Mouse (Mus musculus) gastrocnemius, adult 18-20 months (tissue): ENCODE measurements around the gene Prim1. TPM values are rescaled to one million over a fixed set of nuclear protein-coding genes. Genes with fewer than 3 reads are reported as not detected.
A peak's percentile ranks its signal among the peaks of the same experiment; 100 is the strongest.

Experiments used
- DNase-seq: peaks from one replicate; pipeline ENCODE4 v3.0.0; 2021; ENCODE audit warnings: low spot score
- long read RNA-seq, 2 experiments: library from polyadenylated mRNA; stranded (forward); transcript quantifications; one replicate each; pipeline ENCODE4 v2.0.0; 2021
- total RNA-seq, 2 experiments: library from RNA; stranded (reverse); gene quantifications; 2 replicates each; pipeline ENCODE4 v1.2.3; 2021

Gene Prim1
- 1 to 10 TPM in 1 of 2 experiments, under 1 TPM in 1; 0.64 to 1.0 TPM for total RNA-seq
- long read RNA-seq, experiment 1, result 0 reads
- long read RNA-seq, experiment 2, partial matches to known transcripts, result 0 of 1 reads
- long read RNA-seq, experiment 2, other reads (novel, unspliced or antisense), result 1 of 1 reads

DNA sequence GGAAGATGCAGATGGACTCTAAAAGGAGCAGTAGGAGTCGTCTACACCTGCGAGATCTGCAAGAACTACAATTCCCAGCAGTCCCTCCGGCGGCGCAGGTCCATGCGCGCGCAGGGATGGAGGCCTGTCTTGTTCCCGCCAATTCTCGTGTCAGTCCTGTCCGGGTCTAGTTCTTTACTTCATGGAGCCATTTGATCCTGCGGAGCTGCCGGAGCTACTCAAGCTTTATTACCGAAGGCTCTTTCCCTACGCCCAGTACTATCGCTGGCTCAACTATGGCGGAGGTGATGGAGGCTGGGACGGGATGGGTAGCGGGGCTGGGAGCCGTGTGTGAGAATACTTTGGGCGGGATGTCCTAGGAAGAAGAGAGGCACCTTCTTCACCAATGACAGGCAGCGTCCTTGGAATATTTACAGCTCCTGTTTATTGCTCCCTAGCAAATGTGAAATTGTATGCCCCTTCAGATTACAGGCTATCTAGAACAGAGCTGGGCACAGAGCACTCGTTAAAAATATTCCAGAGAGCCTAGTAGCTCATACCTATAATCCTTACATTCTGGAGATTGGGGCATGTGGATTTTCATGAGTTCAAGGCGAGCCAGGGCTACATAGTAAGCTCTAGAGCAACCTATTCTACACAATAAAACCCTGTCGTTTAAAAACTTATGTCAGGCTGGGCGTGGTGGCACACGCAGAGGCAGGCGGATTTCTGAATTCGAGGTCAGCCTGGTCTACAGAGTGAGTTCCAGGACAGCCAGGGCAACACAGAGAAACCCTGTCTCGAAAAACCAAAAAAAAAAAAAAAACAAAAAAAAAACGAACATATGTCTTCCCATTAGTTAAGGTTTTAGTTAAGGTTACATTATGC lies at the start of gene Prim1:
TSS of gene Prim1 (plus strand) at position 101 of the 867 bp plus-strand sequence.
- peak; percentile 69 for DNase-seq

DNA sequence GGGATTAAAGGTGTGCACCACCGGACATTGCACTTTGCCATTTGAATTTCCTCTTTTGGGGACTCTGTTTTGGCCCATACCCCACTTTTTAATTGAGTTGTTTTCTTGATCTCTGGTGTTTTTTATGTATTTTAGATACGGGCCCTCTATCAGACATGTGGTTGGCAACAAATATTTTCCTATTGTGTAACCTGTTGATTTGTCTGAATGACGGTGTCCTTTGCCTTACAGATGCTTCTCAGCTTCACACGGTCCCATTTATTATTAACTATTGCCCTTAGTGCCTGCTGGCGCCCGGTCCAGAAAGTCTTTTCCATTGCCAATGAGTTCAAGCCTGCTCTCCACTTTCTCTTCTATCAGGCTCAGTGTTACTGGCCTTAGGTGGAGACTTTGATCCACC lies 48.5 kb upstream of the Prim1 start:
- DNase-seq, result no peak

DNA sequence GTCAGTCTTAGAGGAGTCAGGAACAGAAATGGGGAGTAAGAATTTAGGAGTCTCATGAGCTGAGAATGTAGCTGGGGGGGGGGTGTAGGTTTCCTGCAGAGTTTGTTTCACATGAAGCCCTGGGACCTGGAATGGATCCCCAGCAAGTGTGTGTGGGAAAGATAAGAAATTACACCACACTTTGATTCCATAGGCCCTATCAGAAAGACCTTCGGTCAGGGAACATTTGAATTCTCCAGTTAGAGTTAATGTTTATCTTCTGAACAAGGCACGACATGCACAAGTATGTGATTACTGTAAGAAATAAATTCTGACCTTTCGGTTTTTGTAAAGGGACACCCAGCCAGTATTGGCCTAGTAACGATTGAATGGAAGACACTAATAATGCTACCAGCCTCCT lies 45.1 kb upstream of the Prim1 start:
- DNase-seq, result no peak

DNA sequence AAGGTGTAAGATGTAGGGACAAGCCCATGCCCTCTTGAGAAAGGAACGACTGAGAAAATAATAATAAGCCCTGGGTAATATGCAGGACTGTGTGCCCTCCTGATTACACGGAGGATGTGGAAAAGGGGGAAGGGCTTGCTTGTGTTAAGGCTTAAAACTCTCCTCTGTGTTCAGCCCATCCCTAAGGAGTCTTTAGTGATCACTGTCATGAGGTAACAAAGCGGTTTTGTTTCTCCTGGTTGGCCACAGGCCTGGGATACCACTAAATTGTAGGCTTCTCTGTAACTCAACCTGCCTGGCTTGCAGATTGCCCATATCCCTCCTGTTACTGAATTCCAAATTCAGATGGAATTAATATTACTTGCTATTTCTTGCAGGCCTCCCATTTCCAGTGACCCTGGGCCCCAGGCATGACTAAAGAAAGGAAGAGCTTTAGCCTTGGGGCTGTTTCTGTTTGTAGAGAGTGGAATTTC lies 44.6 kb upstream of the Prim1 start:
- no peak for DNase-seq

DNA sequence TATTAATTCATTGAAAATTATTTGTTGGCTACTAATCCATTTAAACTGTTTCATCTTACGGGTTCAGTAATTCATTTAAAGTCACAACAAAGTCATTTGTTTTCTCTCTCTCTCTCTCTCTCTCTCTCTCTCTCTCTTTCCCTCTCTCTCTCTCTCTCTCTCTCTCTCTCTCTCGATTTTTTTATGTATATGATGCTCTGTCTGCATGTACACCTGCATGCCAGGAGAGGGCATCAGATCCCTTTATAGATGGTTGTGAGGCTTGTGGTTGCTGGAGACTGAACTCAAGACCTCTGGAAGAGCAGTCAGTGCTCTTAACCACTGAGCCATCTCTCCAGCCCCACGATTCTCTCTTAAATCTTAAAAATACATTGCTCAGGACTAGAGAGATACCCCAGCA lies 43.8 kb upstream of the Prim1 start:
- DNase-seq, result no peak

DNA sequence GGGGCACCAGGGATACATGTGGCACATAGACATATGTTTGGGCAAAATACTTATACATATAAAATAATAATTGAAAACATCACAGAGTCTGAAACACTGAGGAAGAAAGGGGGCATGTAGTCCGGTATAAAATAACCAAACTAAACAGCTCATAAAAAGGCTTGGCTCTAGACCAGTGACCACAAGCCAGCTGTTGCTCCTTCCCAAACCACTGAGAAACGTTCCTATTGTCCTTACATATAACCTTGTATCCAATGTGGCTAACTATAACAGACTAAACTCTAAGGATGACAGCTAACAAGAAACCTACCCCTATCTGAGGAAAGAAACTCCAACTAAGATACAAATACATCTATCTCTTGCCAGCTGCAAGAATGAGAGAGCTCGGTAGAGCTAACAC lies 40.9 kb upstream of the Prim1 start:
- DNase-seq, result no peak

DNA sequence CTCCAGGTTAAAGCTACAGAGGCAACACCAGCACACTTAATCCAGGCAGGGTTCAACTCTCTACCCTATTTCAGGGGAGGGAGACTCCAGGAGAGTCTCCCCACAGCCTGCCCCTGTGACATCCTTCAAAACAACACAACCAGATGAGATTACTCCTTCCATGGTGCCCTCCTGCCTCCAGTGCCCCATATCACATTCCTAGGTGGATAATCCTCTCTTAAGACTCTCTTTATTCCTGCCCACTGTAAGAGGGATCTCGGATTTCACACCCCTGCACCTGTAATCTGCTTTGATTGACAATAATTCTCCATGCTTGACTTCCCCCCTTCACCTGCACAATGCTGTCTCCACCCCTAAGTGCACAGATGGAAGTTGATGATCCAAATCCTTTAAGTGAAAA lies 39.5 kb upstream of the Prim1 start:
- no peak for DNase-seq

DNA sequence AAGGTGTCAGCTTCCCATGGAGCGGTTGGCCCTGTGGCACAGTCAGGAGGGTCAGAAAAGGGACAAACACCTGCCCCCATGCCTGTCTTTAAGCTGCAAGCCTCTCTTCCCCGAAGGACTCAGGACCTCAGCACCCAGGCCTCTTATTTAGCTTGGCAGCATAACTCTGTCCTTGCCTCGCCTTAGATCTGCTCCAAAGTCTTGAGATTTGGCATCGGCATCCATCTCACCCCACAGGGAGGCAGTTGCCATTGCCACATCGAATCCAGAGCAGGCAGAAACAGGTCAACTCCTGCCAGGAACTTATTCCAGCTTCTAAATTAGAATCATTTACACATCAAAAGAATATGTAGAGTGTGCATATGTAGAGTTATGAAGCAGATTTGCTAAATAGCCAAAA lies 30.3 kb upstream of the Prim1 start:
- DNase-seq, result no peak

DNA sequence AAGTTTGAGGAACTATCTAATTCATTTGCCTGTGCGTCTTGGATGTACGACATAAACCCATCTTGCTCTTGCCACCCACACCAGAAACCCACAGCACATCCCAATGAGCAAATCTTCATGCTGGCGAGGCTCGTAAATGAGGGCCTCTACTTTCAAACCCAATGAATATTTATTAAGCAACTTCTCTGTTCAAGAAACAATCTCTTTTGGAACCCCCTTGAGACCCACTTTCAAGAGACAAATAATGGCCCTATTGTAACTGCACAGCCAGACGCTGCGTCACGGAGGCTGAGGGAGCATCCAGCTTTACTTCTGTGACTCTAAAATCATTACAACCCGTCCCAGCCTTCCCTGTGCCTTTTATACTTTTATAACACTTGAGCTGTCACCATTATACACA lies 29.4 kb upstream of the Prim1 start:
- no peak for DNase-seq

DNA sequence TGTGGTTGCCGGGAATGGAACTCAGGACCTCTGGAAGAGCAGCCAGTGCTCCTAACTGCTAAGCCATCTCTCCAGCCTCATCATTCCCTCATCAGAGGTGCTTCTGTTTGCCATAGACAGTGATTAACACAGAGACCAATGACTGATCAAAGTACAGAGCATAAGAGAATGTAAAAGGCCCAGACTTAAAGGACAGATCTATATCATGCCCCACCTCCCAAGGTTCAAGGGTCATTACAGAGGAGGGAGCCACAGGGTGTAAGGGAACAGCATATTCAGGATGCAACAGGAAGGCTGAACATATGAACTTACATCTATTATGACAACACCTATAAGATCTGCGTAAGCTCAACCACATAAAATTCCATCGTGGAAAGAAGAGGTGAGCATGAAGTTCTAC lies 18.3 kb upstream of the Prim1 start:
- DNase-seq, result no peak

DNA sequence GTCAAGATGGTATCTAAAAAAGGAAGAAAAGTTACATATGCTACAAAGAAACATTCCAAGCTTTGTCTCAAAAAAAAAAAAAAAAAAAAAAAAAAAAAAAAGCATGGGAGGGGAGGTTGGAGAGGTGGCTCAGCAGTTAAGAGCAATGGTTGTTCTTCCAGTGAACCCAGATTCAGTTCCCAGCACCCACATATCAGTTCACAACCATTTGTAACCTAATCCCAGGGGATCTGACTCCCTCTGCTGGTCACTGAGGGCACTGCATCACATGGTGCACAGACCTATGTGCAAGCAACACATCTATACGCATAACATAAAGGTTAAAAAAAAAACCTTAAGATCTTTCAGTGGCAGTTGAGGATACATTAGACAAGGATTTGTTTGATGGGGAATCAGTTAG lies 16.7 kb upstream of the Prim1 start:
- no peak for DNase-seq

DNA sequence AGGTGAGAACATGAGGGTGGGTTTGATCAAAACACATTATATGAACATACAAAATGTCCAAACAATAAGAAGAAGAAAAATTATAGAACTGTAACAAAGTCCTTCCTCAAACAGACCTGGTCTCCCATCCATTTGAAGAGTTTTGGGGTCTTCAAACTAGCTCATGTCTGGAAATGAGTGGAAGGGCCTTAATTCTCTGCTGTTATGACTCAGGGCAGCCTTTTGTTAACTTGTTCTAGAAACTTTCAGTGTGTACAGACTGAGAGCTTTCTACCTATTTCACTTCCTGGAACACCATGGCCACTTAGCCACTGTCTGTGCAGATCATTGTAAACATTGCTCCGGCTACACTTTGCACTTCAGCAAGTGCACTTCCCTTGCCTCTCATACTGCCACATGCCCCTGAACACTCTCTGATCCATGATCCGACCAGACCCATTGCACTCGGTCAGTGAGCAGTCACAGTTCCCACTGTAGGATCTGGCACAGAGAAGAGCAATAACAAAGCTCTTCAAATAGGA lies 11.6 kb upstream of the Prim1 start:
- DNase-seq, result no peak

DNA sequence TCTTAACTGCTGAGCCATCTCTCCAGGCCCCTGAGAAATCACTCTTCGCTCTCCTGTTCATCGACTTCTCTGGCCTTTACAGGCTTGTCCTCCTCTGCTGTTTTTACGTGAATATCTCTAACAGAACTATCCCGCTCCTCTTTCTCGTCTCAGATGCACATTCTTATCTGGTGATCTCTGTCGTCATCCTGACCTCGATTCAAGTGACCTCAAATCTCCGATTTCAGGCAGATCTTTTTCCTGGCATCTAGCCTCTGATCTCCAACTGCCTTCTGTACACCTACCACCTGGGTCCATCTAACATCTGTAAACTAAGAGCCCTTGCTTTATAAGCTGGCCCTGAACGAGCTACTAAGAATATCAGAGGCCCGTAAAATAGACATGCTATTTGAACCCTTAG lies 10.1 kb upstream of the Prim1 start:
- DNase-seq, result no peak

DNA sequence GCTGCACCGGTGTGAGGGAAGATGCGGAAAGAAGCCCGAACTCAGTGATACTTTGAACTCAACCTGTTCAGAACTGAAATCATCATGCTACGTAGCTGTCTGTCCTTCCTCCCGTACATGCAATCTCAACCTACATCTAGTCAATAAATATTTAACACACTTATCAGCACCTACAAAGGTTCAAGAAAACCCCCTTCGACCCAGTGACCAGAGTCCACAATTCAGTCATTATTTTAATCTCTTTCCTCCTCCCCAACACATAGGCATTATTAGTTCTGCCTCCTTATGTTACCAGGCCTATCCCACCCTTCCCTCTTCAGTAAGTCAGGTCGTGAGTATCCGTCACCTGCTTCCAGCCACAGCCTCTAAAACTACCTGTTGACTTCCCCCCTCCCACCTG lies 9.5 kb upstream of the Prim1 start:
- DNase-seq, result no peak

DNA sequence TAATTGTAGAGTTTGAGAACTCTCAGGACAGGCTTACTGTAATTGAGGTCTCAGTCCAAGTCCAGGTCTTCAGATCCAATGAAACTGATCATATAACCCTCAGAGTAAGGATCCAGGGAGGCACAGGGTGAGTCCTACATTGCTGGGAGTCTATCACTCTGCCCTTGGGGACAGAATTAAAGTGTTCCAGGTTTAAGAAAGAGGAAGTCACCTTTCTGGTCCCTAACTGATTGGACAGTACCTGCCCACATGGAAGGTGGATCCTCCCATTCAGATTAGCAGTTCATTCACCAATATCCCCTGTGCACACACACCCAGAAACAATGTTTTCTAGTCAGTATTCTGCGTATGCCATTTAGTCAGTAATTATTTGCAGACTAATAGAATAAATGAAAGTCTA lies 7.5 kb upstream of the Prim1 start, which contains the start of gene Hsd17b6:
TSS of gene Hsd17b6 (minus strand) at position 166 of the 400 bp plus-strand sequence.
- DNase-seq, result no peak

DNA sequence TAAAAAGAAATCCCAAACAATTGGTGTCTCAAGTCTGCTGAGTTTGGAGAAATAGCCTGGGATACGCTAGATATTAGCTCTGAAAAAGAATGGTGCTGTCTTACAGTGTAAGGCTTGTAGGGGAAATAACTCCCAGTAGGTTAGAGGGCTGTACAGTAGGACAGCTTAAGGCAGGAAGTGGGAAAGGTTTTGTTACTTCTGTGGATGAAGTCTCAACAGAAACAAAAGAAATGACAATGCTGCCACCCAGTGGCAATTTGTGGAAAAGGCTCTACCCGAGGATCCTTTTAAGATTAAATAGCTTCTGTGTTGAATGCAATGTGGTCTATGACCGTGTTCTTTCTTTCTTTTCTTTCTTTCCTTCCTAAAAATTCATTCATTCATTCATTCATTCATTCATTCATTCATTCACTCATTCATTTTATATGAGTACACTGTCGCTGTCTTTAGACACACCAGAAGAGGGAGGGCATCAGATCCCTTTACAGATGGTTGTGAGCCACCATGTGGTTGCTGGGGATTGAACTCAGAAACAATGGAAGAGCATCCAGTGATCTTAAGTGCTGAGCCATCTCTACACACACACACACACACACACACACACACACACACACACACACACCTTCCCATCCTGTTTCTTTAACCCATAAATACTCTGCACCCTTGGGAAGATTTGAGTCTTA lies 6.6 kb upstream of the Prim1 start:
- DNase-seq, result peak; percentile 82

DNA sequence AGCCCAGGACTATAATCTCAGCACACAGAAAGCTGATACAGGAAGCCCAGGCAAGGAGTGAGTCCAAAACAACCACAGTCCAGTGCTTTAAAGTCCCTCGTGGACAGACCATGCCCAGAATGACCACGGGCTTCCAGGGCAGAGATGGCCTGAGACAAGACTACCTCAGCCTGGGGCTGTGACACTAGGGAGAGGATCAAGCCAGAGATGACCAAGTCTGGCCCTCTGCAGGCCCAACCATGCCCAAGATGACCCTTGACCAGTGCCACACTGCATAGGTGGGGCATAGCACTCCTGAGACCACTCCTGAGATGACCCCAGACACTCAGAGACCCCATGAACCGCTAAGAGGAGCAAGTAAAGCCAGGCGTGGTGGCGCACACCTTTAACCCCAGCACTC lies 5.2 kb upstream of the Prim1 start:
- DNase-seq, result no peak

DNA sequence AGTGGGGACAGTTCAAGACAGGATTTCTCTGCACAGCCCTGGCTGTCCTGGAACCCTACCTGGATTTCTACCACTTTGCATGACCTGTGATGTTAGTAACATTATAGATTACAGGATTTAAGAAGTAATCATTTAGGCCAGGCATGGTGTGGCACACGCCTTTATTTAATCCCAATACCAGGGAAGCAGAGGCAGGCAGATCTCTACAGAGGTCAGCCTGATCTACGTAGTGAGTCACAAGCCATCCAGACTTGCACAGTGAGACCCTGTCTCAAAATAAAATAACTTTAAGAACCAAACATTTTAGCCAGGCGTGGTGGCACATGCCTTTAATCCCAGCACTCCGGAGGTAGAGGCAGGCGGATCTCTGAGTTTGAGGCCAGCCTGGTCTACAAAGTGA lies 7.2 kb downstream of the Prim1 start:
- no peak for DNase-seq

DNA sequence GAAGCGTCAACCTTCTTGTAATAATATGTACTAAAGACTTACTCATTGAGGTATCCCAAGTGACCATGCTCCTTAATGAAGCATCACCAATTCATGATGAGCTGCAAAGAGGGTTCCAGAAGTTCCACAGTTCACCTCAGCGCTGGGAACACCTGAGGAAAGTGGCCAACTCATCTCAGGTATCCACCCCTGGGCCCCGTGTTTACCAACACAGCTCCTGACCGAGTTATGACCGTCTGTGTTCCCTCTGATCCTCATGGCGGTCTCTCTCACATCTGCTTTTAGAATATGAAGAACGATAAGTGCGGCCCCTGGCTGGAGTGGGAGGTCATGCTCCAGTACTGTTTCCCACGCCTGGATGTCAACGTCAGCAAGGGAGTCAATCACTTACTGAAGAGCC lies 8.5 kb downstream of the Prim1 start:
- DNase-seq, result no peak

DNA sequence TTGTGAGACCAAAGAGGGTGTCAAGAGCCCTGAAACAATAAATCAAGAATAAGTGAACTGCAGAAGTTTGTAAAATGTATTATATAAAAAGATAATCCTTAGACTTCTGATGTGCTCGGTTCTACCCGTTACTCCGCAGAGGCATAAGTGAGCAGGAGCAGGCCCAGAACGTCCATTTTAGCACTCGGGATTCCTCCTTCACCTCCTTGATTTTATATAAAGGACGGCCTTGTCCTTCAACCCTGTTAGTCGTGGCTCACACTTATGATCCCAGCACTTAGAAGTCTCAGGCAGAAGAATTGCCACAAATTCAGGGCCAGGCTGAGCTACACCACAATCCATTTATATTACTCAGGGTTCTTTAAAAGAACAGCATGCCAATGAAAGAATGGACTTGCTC lies 15.0 kb downstream of the Prim1 start:
- no peak for DNase-seq

DNA sequence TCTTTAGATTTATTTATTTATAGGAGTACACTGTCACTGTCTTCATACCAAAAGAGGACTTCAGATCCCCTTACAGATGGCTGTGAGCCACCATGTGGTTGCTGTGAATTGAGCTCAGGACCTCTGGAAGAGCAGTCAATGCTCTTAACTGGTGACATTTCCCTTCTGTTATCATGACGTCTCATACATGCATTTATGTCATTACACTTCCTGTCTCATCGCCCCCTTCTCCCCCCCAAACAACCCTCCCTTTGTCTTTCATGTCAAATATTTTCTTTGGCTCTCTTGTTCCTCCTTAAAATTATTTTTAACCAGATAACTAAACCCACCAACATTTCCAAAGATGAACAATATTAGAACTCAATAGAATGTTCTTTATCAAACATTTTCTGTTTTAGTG lies 15.9 kb downstream of the Prim1 start:
- no peak for DNase-seq

DNA sequence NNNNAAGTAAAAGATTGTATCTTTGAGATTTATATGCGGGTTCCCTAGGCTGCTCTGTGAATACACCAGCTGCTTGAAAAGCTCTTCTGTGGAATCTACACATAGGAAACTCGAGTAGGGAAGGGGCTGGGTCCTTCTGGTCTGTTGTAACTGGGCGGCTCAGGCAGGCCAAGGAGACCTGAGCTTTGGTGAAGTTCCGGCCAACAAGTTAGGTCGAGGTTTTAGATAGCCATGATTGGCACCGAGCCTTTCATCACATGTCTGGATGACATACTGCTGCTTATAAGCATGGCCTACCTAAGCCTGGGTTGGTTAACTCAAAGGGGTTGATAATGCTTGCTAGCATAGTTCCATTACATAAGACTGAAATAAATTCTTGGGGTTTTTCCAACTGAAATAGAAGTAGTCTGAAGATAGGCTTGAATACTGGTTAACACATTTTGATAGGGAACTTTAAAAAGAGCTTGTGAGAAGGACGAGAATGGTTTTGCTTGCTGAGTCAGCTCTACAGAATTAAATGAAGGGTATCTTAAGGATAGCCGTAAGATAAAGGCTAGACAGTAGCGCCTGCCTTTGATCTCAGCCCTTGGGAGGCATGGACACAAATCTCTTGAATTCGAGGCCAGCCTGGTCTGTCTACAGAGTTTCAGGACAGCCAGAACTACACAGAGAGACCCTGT lies 21.9 kb downstream of the Prim1 start:
- peak; percentile 89 for DNase-seq
